Mouse (Mus musculus) adrenal gland, postnatal 36 days (tissue): ENCODE results near the gene Samd4b. TPM values are rescaled to one million over a fixed set of nuclear protein-coding genes. Genes with fewer than 3 reads are reported as not detected.

Source experiments
- DNase-seq, 2 experiments: peaks; one replicate each; pipeline ENCODE4 v3.0.0; 2021; ENCODE audit warnings: mixed read lengths in 1 of 2
- total RNA-seq, 2 experiments: library from RNA; stranded (reverse); gene quantifications; 2 replicates each; pipeline ENCODE4 v1.2.3; 2021

The Samd4b gene
- total RNA-seq, 2 experiments from 2014 or later, result 62.5 to 69.8 TPM

DNA sequence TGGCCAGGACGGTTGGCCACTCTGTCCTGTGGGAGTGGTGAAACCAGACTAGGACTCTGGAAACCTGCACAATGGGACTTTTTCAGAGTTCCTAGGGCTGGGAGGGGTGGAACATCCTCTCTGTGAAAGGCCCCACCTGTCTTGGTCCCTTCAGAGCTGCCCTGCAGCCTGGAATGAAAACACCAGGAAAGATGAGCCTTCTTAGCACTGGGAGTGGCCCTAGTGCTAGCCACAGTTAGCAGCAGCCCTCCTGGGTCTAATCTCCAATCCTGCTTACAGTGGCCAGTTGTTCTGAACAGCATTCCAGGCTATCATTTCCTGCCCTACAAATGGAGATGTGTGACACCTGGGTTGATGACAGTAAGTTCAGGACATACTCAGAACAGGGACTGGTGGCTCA is 6.1 kb downstream of the Samd4b start:
- no peak for DNase-seq

- DNase-seq, result no peak
Measured at GRCm38 (mm10) chr7:28587644-28588043, 10.3 kb downstream of the Samd4b start.

DNA sequence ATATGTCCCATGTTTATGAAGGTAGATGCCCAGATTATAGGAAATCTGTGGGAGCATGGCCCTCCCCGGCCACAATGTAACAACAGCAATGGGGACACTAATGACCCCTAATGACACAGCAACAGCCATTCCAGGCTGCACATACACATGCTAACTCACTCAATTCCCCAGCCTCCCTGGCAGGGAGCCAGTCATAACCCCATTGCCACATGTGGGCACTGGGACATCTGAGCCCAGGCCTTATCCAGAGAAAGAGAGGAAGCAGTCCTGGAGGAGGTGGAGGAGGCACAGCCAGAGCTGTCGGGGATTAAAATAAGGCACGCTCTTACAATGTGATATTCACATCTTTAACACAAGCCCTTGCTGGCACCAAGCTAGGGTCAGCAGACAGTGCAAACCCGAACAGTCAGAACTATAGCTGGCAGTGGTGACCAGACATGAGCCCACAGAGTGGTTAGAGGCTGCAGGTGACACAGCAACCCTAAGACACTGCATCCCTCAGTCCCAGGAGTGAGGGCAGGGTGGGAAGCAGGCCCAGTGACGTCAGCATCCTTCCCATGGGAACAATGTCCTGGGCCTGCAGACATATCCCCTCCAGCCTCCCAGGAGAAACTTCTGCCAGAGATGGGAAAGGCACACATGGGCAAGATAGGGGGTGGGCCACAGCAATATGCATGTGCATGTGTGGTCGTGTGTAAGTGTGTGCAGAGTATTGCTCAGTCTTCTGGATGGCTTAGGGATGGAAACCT is 11.1 kb downstream of the Samd4b start:
- DNase-seq, result peak; percentile 82 to 85

- no peak for DNase-seq
Measured at GRCm38 (mm10) chr7:28585001-28585400, 12.9 kb downstream of the Samd4b start.

DNA sequence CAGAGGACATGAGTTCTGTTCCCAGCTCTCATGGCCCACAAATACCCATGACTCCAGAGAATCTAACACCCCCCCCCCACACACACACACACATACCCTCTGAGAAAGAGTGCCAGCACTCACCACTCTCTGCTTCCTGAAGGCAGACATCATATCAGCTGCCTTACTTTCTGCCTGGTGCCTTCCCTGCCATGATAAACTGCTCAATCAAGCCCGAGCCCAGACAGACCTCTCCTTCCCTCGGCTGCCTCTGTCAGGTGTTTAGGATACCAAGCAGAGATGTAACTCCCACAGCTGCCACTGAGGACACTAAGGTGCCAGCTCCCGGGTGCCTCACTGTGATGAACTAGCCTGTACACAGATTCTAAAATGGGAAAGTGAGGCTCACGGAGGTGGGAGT is 13.5 kb downstream of the Samd4b start:
- DNase-seq, result no peak

- DNase-seq, result no peak
Measured at GRCm38 (mm10) chr7:28583570-28584344, 14.2 kb downstream of the Samd4b start.

GRCm38 (mm10) chr7:28582841-28583240 is 15.1 kb downstream of the Samd4b start:
- no peak for DNase-seq

- DNase-seq, result no peak
Measured at GRCm38 (mm10) chr7:28581721-28582120, 16.2 kb downstream of the Samd4b start.

DNA sequence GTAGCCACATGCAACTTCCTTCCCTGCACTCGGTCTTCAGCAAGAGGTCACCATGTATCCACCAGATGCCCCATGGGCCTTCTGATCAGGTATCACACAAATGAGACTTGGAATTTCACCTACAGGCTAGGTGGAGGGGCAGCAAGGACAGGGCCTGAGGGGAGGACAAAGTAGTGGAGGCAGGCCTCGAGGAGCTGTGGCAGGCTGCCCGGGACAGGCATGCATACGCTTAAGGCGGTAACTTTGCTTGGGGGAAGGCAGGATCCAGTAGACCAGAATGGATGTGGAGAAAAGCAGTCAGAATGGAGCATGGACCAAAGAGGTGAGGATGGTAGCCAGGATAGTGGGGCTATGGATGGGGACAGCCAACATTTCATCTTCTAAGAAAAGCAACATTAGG is 18.1 kb downstream of the Samd4b start:
- no peak for DNase-seq

- DNase-seq, result peak; percentile 29 to 40
Measured at GRCm38 (mm10) chr7:28578543-28579053, 19.3 kb downstream of the Samd4b start.

DNA sequence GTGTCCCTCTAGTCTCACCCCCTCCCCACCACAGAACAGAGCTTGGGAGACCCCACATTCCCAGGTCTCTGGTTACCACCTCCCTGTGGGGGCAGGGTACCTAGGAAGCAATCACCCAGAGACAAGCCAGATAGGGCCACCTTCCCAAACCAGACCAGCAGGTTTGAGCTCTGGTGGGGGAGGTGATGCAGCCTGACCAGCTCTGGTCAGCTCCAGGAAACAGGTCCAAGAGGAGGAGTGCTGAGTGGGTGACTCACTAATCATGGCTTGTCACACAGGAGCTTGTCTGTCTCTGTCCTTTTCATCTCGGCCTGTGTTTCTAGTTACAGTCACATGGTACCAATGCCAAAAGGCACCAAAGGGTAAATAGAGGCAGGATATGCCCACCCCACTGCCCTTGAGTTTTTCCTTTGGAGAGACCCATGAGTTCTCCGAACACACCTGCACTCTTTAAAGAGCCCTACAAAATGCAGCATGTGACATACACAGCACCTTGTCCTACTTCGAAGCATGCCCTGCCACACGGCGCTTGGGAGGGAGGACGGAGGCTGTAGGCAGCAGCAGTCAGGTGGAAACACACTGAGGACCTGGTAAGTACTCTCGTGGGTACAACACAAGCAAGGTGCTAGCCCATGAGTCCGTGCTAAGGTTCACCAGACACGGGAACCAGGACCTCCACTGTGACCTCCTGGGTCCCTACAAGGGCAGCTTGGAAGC is 20.0 kb downstream of the Samd4b start:
- peak; percentile 53 to 55 for DNase-seq

DNA sequence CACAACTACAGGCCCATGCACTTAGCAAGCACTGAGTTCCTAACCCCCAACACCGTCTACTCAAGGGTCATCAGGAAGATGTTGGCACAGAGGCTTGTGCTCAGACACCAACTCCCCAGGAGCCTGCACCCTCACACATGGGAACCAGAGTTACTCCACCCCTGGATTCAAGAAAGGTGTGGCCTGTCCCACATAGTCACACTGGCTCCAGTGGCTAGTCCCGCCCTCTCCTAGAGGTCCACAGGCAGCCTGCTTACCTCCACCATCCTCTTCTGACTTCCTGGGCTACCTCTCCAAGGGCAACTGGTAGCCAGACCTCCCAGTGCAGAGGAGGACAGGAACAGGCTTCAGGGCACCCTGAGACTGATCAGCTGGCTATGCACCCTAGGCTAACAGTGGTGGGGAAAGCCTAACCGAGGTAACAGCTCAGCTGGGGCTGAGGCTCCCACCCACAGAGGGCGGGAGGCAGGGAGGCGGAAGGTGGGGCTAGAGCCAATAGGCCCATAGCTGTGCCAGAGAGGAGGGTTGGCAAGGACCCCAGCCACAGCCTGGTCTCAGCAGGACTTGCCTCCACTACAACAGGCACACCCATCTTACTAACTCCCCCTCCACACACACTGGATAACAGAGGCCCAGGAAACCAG is 21.6 kb downstream of the Samd4b start:
- DNase-seq, result no peak

DNA sequence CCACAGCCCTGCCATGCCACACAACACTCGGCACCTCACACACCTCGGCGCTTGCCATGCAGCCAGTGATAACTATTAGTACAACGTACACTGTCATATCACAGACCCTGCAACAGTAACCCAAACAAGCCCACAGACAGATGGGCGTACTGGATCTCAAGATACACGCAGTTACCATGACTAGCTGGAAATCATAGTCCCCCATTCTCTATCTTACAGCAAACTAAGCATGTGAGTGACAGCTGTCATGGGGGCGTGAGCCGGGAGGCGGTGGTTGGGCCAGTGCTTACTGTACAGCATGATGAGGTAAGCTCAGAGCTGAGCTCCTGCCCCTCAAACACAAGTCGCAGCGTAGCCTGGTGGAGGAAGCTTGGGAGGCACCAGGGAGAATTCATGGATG is 22.3 kb downstream of the Samd4b start:
- no peak for DNase-seq

DNA sequence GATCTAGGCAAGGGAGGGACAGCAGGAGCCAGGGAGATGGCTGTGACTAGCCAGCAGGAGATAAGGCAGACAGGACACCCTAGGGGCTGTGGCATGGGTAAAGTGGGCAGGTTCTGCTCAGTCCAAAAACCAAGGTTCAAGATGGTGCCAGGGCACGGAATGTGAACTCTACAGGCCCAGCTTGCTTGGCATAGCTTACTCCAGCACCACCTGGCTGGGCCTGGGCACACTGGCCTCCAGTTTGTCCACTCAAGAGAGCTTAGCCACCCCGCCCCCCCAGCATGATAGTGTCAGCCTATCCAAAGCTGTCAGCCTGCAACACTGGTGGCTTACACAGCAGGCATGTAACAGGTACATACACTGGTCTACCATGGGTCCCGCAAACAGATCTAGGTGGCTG is 24.7 kb downstream of the Samd4b start:
- no peak for DNase-seq

DNA sequence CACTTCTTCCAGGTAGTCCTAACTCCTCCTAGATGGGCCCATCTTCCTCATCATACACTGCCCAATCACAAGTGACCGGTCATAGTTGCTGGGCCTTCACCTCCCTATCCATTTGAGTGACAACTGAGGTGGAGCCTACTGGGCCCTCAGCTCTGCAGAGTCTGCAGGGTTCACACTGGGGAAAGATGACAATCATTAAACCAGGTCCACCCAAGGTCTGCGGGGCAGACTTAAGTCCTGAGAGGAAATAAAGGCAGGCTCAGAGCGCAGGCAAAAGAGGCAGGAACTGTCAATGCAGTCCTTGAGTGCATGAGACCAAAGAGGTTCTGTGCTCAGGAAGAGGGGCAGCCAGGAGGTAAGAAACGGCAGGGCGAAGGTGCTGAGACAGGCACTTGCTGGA is 25.3 kb downstream of the Samd4b start:
- DNase-seq, result no peak

DNA sequence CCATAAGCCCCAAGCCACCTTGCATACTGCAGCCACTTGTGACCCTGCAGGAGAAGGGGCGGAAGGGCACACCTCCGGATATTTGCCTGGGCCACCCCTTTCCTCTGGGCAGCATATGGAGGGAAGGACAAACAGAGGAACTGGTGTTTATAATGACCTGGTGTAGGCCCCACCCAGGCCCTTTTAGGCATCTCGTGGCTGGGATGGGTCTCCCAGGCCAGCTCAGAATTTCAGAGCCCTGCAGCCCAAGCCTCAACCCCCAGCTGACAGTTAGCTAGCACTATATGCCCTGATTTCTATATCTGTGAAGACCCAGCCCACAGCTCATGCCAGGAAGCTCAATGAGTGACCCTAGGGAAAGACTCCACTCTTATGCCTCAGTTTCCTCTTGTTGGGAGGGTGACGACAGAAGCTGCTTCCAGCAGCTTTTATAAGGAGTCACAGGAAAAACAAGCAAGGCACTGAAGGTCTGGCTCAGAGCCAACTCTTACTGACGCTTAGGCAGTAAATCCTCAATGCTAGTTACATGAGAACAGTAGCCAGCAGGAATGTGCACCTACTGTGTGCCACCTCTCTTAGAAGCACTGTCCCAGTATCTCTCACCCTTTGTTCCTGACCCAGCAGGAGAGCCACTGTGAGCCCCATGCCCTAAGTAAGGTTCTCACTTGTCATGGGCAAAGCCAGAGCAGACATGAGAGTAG is 26.8 kb downstream of the Samd4b start:
- peak; percentile 66 to 73 for DNase-seq

DNA sequence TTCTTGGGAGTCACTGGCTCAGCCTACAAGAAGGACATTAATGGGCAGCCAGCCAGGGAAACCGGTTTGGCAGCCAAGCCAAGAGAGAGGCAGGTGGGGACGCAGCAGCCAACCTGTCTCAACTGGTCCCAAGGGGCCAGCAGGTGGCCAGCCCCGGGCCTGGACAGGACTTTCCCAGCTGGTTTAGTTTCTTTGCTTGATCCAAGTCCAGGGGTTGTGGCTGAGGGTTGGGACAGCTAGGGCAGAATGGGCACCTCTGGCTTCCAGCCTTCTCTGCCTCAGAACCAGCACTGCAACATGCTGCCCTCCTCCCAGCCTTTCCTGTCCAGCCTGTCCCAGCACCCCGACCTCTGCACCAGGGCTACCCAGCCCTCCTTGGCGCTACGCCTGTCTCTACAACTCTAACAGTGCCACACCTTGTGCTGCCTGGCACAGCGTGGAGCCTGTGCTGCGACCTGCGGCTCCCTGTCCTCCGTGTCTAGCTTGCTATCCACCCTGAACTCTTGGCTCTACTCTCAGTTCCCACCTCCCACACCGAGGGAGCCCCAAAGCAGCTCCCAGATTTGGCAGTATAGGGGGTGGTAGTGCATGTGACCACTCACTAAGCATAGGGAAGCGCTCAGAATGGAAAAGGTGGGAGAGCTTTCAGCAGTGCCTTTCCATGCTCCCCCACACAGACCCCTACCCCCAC is 27.5 kb downstream of the Samd4b start:
- DNase-seq, result peak; percentile 52 to 63

DNA sequence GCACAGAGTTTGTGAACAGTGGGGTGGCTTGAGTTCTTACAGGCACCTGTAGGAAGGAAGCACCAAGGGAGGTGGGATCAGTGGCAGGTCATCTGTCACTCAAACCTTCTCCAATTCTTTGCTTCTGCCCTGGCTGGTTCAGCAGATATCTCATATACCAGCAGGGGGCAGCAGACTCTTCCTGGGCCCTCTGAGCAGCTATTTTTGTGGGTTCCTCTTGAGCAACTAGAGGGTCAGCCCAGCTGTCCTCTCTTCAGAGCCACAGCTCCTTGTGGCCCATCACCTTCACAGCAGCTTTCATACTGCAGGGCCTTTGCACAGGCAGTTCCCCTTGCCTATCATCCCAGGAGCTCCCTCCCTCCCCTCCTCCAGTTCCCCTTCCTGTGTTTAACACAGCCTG is 29.7 kb downstream of the Samd4b start:
- DNase-seq, result peak; percentile 59 to 77

DNA sequence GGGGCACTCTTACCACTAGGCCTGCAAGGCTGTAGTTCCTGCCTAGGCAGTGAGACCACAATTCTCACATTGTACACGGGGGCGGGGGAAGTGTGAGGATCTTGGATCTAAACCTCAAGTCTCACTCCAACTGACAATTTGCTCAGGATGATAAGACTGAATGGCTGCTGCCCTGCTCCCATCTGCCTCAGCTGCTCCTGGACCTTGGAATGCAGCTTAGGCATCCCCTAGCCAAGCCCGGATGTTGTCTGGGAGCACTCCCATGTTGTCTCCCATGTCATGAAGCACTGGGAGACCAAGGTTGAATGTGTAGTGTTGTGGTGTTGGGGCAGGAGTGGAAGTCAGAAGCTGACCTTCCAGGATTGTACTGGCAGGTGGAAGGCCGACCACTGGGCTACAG is 30.4 kb downstream of the Samd4b start:
- no peak for DNase-seq

- no peak for DNase-seq
Measured at GRCm38 (mm10) chr7:28565407-28565806, 32.5 kb downstream of the Samd4b start.

GRCm38 (mm10) chr7:28562951-28563350 is 35.0 kb downstream of the Samd4b start:
- no peak for DNase-seq
